Mouse (Mus musculus): Measurements from ENCODE around the gene Bcam. TPM values are rescaled to one million over a fixed set of nuclear protein-coding genes. Genes with fewer than 3 reads are reported as not detected.

Bcam gene
- polyA plus RNA-seq, 1 experiment from 2014 or later: 163 TPM

DNA sequence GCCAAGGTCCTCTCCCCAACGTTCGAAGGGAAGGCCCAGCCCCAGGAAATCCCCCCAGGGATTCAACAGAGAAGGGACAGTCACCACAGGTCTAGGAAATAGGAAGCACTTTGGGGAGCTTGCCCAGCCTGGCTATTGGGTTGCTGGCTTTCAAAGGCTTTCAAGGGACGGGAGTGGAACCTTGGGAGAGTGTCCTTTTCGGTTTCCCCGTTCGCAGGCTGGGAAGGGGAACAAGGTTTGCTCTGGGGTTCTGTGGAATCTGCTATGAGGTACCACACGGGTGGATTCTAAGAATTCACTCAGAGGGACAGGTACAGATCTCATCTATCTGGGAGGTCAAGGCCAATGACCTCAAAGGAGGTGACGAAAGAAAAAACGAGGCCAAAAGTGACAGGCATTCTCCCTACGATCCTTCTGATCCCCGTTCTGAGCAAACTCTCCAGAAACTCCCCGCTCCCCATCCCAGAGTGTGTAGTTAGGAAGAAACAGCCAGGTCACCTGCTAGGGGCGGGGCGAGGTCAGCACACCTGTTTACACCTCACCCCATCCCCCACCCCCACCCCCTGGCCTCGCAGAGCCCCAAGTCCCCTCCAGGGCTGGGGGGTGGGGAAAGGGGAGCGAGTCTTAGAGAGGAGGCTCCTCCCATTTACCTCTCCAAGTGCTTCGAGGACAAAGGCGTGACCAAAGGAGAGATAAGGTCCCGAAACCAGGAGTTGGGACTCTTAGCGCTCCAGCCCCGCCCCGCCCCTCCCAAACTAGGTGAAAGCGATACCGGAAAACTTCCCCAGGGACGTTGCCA lies 23.2 kb downstream of the Bcam start:
- Histone ChIP-seq H3K9ac (ENCODE audit: low read depth, low read length) (peak overlapping the region; percentile 94), H3K36me3 (ENCODE audit: control insufficient read depth, insufficient read depth, low read length) (no peaks in the 10 kb centered on the region), H3K27me3 (ENCODE audit: control insufficient read depth, insufficient read depth, low read length) (no peaks in the 10 kb centered on the region), H3K27ac (ENCODE audit: low read depth, low read length) (peak overlapping the region; percentile 94), H3K9me3 (replicated peaks; ENCODE audit: control insufficient read depth, low read length) (no peaks in the 10 kb centered on the region), H3K4me1 (ENCODE audit: control insufficient read depth, insufficient read depth, low read length) (peaks cover 56% of the 10 kb centered on the region), H3K4me3 (ENCODE audit: low read depth, low read length) (peak overlapping the region; percentile 85), H3K4me2 (peak overlapping the region; percentile 96)
- no peak for ATAC-seq (replicated peaks; ENCODE audit: insufficient number of reproducible peaks, low FRiP score, low TSS enrichment)
- WGBS (ENCODE audit: insufficient replicate concordance): 3% methylated on average over 25 of the region's 25 CpGs

DNA sequence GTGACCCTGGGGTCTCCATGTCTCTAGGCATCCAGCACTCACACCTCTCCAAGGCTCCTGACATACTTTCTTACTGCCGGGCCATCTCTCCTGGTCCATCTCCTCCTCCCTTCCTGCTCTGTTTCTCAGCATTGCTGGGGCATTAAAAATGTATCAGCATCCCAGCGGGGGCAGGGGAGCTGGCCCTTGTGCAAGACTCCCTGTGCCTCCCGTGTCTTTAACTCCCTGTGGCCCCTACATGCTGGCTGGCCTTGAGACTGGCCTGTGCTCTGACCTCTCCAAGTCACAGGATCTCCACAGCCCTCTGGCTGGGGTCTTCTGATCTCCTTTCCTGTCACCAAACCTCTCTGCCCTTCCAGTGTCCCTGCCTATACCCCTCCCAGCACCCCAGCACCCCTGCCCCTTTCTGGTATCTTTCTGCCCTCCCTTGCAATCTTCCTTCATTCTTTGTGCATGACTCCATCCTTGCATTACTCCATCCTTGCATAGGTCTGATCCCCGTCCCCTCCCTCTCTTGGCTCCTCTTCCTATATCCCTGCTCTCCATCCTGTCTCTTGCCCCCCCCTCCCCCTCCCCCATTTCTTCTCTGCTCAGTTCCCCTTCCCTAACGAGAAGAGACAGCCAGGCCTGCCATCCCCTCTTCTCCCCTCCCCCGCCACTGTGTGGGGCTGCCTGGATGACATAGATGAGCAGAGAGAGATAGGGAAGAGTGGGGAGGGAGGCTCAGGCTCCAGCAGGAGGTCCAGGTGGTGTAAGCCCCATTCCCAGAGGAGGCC lies 24.2 kb downstream of the Bcam start:
- H3K4me2 ChIP-seq: peak overlapping the region; percentile 96
- H3K27ac ChIP-seq (ENCODE audit: low read depth, low read length): peak overlapping the region; percentile 94
- peak overlapping the region; percentile 85 for H3K4me3 ChIP-seq (ENCODE audit: low read depth, low read length)
- peak overlapping the region; percentile 28; the same call in 1 of the 2 replicates for H3K9ac ChIP-seq (ENCODE audit: low read depth, low read length)
- 19% methylated on average over 5 of the region's 6 CpGs for WGBS (ENCODE audit: insufficient replicate concordance)
- no peak for ATAC-seq (replicated peaks; ENCODE audit: insufficient number of reproducible peaks, low FRiP score, low TSS enrichment)
- H3K27me3 ChIP-seq (ENCODE audit: control insufficient read depth, insufficient read depth, low read length): no peaks in the 10 kb centered on the region
- H3K9me3 ChIP-seq (replicated peaks; ENCODE audit: control insufficient read depth, low read length): no peaks in the 10 kb centered on the region
- H3K36me3 ChIP-seq (ENCODE audit: control insufficient read depth, insufficient read depth, low read length): 0 out of 2 replicates have a peak, but pooled peaks cover 2% of the 10 kb centered on the region
- peaks cover 61% of the 10 kb centered on the region for H3K4me1 ChIP-seq (ENCODE audit: control insufficient read depth, insufficient read depth, low read length)

DNA sequence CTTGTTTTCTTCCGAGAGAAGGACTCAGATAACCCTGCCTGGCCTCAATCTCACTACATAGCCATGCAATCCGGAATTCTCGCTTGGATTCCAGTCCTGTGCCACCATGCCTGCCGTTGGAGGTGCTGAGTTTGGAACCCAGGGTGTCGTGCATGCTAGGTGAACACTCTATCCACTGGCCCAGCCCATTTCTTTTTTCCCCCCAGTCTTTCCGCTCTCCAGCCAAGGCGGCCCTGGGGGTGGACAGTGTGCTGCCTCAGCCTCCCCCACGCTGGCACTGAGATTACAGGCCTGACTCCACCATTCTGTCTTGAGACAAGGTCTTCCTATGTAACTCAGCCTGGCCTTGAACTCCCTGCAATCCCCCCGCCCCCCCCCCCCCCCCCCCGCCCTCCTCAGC lies 24.8 kb downstream of the Bcam start:
- ATAC-seq (replicated peaks; ENCODE audit: insufficient number of reproducible peaks, low FRiP score, low TSS enrichment): no peak
- WGBS (ENCODE audit: insufficient replicate concordance): 58% methylated on average over 8 of the region's 10 CpGs
- Histone ChIP-seq H3K27me3 (ENCODE audit: control insufficient read depth, insufficient read depth, low read length) (no peaks in the 10 kb centered on the region), H3K27ac (ENCODE audit: low read depth, low read length) (0 out of 2 replicates have a peak overlapping the region, but pooled peaks have one; percentile 35), H3K9me3 (replicated peaks; ENCODE audit: control insufficient read depth, low read length) (no peaks in the 10 kb centered on the region), H3K4me1 (ENCODE audit: control insufficient read depth, insufficient read depth, low read length) (peaks cover 65% of the 10 kb centered on the region), H3K4me3 (ENCODE audit: low read depth, low read length) (no peak overlapping the region), H3K36me3 (ENCODE audit: control insufficient read depth, insufficient read depth, low read length) (0 out of 2 replicates have a peak, but pooled peaks cover 3% of the 10 kb centered on the region), H3K9ac (ENCODE audit: low read depth, low read length) (no peak overlapping the region), H3K4me2 (peak overlapping the region; percentile 1; the same call in 1 of the 2 replicates)

DNA sequence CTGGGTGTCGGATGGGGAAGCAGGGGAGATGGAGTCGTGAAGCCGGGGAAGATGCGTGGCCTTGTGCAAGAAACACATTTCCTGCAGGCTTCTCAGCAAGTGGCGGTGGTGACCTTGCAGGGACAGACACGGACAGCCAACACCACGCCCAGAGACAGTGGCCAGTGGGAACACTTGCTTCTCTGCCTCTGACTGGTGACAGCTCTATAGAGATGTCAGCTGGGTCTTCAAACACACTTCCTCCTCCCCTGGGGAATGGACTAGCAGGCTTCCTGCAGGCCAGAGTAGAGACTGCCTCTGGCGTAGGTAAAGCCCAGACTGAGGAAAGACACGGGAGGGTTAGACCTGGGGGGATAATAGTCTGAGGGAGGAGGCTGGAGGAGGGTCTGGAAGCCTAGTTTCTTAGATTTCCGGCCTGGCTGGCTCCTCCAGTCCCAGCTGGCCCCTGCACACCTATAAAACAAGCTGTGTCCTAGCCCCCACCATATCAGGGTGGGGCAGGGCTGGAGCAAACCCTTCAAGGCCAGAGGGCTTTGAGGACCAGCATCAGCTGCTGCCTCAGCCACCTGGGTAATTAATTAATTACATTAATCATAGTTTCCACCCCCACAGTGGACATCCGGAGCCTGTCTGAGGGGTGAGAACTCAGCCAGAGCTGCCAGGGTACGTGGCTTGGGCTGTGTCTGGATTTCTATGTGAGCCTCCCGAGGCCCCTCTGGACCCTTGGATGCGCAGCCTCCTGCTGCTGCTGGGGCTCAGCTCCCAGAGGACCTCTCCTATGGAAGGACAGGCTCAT lies 26.0 kb downstream of the Bcam start:
- peak overlapping the region; percentile 46 for H3K4me2 ChIP-seq
- H3K27ac ChIP-seq (ENCODE audit: low read depth, low read length): peak overlapping the region; percentile 85
- H3K36me3 ChIP-seq (ENCODE audit: control insufficient read depth, insufficient read depth, low read length): peaks cover 11% of the 10 kb centered on the region
- no peaks in the 10 kb centered on the region for H3K9me3 ChIP-seq (replicated peaks; ENCODE audit: control insufficient read depth, low read length)
- H3K27me3 ChIP-seq (ENCODE audit: control insufficient read depth, insufficient read depth, low read length): no peaks in the 10 kb centered on the region
- no peak overlapping the region for H3K4me3 ChIP-seq (ENCODE audit: low read depth, low read length)
- H3K4me1 ChIP-seq (ENCODE audit: control insufficient read depth, insufficient read depth, low read length): peaks cover 58% of the 10 kb centered on the region
- ATAC-seq (replicated peaks; ENCODE audit: insufficient number of reproducible peaks, low FRiP score, low TSS enrichment): 0 out of 2 replicates have a peak, but pooled peaks have one; percentile 20
- peak overlapping the region; percentile 43; the same call in 1 of the 2 replicates for H3K9ac ChIP-seq (ENCODE audit: low read depth, low read length)
- 34% methylated on average over 14 of the region's 14 CpGs for WGBS (ENCODE audit: insufficient replicate concordance)

DNA sequence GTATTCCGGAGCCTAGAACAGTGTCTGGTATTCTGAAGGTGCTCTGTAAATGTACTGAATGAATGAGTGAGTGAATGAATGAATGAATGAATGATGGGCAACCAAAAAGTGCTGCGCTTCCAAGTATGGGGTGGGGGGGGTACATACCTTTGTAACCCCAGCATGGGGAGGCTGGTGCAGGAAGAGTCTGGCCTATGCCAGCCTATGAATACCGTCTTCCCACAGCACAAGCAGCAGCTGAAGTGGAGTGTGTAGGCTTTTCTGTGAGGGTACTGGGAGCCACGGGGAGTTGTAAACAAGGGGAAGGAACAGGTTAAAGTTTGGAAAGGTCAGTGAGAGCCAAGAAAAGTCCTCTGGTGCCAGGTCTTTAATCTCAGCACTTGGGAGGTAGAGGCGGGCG lies 27.0 kb downstream of the Bcam start:
- H3K9ac ChIP-seq (ENCODE audit: low read depth, low read length): no peak overlapping the region
- no peak overlapping the region for H3K4me2 ChIP-seq
- H3K4me1 ChIP-seq (ENCODE audit: control insufficient read depth, insufficient read depth, low read length): peaks cover 58% of the 10 kb centered on the region
- no peak overlapping the region for H3K27ac ChIP-seq (ENCODE audit: low read depth, low read length)
- ATAC-seq (replicated peaks; ENCODE audit: insufficient number of reproducible peaks, low FRiP score, low TSS enrichment): no peak
- no peaks in the 10 kb centered on the region for H3K9me3 ChIP-seq (replicated peaks; ENCODE audit: control insufficient read depth, low read length)
- H3K4me3 ChIP-seq (ENCODE audit: low read depth, low read length): no peak overlapping the region
- no peaks in the 10 kb centered on the region for H3K27me3 ChIP-seq (ENCODE audit: control insufficient read depth, insufficient read depth, low read length)
- WGBS (ENCODE audit: insufficient replicate concordance): 80% methylated on average over 6 of the region's 6 CpGs
- H3K36me3 ChIP-seq (ENCODE audit: control insufficient read depth, insufficient read depth, low read length): peaks cover 11% of the 10 kb centered on the region

DNA sequence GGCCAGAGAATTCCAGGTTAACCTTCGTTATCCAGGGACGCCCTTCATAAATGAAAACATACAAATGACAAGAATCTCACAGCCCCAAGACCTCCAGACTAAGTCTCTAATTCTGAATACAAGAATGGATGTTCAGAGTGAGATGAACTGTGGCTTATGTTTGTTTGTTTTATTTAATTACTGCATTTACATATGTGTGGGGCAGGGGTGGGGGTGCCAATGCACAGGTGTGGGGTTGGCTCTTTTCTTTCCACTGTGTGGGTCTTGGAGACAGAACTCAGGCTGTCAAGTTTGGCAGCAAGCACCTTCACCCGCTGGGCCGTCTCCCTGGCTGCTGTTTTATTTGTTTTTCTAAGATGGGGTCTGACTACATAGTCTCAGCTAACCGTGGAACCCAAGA lies 28.3 kb downstream of the Bcam start:
- no peak overlapping the region for H3K27ac ChIP-seq (ENCODE audit: low read depth, low read length)
- no peaks in the 10 kb centered on the region for H3K9me3 ChIP-seq (replicated peaks; ENCODE audit: control insufficient read depth, low read length)
- H3K27me3 ChIP-seq (ENCODE audit: control insufficient read depth, insufficient read depth, low read length): no peaks in the 10 kb centered on the region
- H3K9ac ChIP-seq (ENCODE audit: low read depth, low read length): no peak overlapping the region
- H3K4me1 ChIP-seq (ENCODE audit: control insufficient read depth, insufficient read depth, low read length): peaks cover 49% of the 10 kb centered on the region
- no peak for ATAC-seq (replicated peaks; ENCODE audit: insufficient number of reproducible peaks, low FRiP score, low TSS enrichment)
- no peak overlapping the region for H3K4me3 ChIP-seq (ENCODE audit: low read depth, low read length)
- no peak overlapping the region for H3K4me2 ChIP-seq
- WGBS (ENCODE audit: insufficient replicate concordance): 45% methylated on average over 5 of the region's 5 CpGs
- H3K36me3 ChIP-seq (ENCODE audit: control insufficient read depth, insufficient read depth, low read length): peaks cover 14% of the 10 kb centered on the region

DNA sequence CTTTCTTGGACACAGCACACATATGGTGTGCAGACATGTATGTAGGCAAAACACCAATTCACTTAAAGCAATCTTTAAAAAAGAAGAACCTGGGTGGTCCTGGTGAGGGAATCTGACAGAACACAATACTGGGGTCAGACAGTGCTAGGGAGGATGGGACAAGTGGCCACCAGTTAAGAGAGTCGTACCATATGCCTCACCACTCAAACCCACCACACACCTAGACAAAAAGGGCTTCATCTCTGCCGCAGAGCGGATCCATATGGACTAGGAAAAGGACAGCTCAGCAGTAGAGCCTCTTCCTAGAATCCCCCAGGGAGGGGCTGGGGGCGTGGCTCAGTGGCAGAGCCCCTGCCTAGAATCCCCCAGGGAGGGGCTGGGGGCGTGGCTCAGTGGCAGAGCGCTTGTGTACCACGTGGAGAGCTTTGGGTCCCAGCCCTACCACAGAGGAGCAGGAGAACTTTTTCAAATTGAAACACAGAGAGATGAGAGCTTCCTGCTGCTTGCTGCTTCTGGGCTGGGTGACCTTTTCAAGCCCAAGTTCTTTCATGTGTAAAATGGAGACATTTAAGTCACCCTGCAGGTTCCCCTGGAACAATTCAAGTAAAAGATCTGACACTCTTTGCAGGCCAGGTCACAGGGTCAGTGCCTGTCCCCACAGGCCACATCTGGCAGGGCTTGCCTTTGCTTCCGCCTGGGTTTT lies 29.3 kb downstream of the Bcam start:
- H3K9ac ChIP-seq (ENCODE audit: low read depth, low read length): no peak overlapping the region
- H3K36me3 ChIP-seq (ENCODE audit: control insufficient read depth, insufficient read depth, low read length): peaks cover 19% of the 10 kb centered on the region
- H3K4me1 ChIP-seq (ENCODE audit: control insufficient read depth, insufficient read depth, low read length): peaks cover 40% of the 10 kb centered on the region
- no peaks in the 10 kb centered on the region for H3K9me3 ChIP-seq (replicated peaks; ENCODE audit: control insufficient read depth, low read length)
- no peaks in the 10 kb centered on the region for H3K27me3 ChIP-seq (ENCODE audit: control insufficient read depth, insufficient read depth, low read length)
- no peak overlapping the region for H3K27ac ChIP-seq (ENCODE audit: low read depth, low read length)
- 21% methylated on average over 8 of the region's 8 CpGs for WGBS (ENCODE audit: insufficient replicate concordance)
- ATAC-seq (replicated peaks; ENCODE audit: insufficient number of reproducible peaks, low FRiP score, low TSS enrichment): no peak
- H3K4me2 ChIP-seq: no peak overlapping the region
- no peak overlapping the region for H3K4me3 ChIP-seq (ENCODE audit: low read depth, low read length)

DNA sequence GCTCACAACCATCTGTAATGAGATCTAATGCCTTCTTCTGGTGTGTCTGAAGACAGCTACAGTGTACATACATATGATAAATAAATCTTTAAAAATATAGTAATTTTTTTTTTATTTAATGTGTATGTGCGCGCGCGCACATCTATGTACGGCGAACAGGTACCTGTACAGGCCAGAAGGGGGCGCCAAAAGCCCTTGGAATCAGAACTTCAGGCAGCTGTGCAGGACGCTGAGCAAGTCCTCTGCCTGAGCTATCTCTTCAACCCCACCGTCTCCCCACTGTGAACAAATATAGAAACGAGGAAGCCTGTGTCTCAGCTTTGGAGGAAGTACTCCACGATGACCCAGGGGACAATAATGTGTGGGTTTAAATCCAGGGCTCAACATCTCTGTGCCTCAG lies 30.5 kb downstream of the Bcam start:
- WGBS (ENCODE audit: insufficient replicate concordance): 82% methylated on average over 11 of the region's 11 CpGs
- Histone ChIP-seq H3K36me3 (ENCODE audit: control insufficient read depth, insufficient read depth, low read length) (peaks cover 23% of the 10 kb centered on the region), H3K4me2 (no peak overlapping the region), H3K9ac (ENCODE audit: low read depth, low read length) (no peak overlapping the region), H3K27ac (ENCODE audit: low read depth, low read length) (no peak overlapping the region), H3K4me1 (ENCODE audit: control insufficient read depth, insufficient read depth, low read length) (peaks cover 29% of the 10 kb centered on the region), H3K27me3 (ENCODE audit: control insufficient read depth, insufficient read depth, low read length) (no peaks in the 10 kb centered on the region), H3K9me3 (replicated peaks; ENCODE audit: control insufficient read depth, low read length) (no peaks in the 10 kb centered on the region), H3K4me3 (ENCODE audit: low read depth, low read length) (no peak overlapping the region)
- ATAC-seq (replicated peaks; ENCODE audit: insufficient number of reproducible peaks, low FRiP score, low TSS enrichment): no peak
